Mouse (Mus musculus): Measurements from ENCODE around the gene Pde1c.

The Pde1c gene

DNA sequence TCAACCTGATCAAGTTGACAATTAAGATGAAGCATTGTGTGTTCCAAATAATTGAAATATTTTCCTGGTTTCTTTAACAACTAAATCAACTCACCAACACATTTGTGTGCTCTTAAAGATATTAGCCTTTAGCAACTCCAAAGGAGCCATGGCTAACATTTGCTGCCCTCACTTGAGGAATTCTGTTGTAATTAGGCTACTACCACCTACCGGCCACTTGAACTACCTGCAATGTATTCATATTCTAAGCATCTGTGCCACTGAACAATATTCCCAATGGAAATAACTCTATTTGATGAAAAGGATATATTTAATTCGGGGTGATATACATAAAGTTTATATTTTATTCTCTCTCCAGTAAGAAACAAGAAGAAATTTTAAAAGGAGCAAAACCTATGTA lies 121.0 kb downstream of the Pde1c start:
- peak; percentile 45 for DNase-seq (ENCODE audit: low read depth)

DNA sequence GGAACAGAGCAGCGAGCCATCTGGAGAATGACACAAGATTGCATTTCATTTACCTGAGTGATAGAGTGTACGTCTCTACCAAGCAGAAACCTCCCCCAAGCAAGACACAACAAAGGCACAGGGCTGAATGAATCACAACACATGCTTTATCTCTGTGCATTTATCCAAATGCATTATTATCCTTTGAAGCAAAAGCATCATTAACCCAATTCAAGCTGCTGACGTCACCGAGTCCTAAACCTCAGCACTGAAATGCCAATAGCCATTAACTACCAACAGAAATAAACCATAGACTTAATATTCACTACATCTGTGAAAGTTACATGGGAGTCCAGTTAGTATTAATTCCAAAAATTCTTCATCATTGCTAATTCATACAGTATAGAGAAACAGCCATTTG lies 127.4 kb downstream of the Pde1c start:
- no peak for DNase-seq (ENCODE audit: low read depth)

DNA sequence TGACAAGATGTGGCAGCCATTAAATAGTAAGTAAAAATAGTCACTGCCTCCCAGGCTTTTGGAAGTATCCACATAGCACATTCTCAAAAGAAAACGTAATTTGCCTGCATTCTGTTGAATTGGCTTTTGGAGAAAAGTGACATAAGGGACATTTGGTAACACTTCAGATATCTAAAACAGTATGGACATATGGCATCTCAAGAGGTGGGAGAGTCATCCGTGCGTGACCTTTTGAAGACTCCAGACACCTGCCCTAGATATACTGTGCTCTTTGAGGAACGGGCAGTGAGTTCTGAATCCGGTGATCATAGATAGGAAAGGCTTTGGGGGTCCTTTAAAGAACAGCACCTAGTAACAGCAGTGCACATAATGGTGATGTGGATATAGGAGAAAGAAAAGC lies 143.1 kb downstream of the Pde1c start:
- no peak for DNase-seq (ENCODE audit: low read depth)

DNA sequence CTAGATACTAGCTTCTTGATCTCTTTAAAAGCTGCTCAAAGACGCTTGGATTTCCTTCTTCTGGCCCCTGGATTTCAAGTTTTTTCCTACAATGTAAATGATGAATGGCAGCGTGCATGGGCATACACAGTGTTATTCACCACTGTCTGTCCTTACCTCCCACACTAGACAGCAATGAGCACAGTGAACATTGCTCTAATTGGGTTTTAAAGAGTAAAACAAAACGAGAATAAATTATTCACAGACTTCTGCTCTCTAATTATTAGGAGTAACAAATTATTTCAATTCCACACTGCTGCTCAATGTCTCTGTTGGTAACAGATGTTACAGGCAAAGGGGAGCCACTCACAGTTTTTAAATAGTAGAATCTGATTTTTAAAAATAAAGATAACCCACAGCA lies 146.0 kb downstream of the Pde1c start:
- no peak for DNase-seq (ENCODE audit: low read depth)

DNA sequence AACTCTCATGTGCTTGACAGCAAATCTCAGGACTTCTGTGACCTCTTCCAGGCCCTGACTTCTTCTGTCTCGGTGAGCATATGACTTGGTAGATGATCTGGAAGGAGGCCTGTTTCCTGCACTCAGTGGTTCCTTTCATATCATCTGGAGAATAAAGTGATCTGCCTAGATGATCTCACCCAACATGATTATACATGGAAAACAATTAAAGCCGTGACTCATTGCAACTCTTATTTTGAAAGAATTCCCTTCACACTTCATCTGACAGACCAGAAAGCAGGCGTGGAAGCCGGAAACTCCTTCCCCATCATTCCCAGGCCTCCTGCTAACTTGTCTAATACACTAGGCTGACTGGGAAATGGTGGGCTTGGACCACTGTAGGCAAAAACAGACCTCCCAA lies 152.7 kb downstream of the Pde1c start:
- DNase-seq (ENCODE audit: low read depth) = no peak

DNA sequence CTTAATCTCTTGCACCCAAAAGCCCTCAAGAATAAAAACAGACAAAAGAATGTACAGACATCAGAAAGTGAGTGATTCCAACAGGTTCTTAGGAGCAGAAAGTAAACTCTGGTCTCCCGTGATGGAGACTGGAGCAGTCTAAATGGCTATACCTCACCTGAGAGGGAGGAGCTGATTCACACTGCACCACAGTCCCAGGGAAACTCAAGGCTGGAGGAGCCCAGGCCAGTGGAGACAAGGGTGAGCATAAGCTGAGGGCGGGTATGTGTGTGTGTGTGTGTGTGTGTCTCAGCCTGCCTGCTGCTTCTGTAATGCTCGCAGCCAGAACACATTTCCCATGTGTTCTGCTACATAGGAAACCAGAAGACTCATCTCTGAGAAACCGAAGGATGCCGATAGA lies 179.7 kb downstream of the Pde1c start:
- no peak for DNase-seq (ENCODE audit: low read depth)

DNA sequence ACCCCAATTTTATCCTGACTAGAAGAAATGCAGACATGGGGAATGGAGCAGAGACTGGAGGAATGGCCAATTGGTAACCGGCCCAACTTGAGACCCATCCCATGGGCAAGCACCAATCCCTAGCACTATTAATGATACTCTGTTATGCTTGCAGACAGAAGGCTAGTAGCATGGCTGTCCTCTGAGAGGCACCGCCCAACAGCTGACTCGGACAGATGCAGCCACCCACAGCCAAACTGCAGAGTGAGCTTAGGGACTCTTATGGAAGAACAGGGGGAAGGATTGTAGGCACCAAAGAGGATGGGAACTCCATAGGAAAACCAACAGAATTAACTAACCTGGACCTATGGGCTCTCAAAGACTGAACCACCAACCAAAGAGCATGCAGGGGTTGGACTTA lies 192.5 kb downstream of the Pde1c start:
- DNase-seq (ENCODE audit: low read depth) = no peak

DNA sequence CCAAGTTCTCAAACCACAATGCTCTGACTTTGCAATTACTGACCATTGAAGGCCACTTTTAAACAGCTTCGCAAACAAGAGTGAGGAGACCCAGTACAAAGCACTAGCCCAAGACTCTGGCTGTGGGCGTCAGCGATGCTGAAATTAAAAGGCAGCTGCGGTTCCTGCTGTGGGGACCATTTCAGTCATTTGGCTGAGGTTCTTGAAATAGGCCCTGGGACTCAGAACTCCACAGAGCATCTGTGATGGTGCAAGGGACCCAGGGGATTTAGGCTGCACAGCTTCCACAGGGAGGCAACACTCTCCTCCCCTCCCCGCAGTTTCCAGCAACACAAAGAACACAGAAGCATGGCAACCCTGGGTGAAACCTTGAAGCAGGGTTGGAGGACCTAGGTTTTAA lies 194.7 kb downstream of the Pde1c start:
- no peak for DNase-seq (ENCODE audit: low read depth)

DNA sequence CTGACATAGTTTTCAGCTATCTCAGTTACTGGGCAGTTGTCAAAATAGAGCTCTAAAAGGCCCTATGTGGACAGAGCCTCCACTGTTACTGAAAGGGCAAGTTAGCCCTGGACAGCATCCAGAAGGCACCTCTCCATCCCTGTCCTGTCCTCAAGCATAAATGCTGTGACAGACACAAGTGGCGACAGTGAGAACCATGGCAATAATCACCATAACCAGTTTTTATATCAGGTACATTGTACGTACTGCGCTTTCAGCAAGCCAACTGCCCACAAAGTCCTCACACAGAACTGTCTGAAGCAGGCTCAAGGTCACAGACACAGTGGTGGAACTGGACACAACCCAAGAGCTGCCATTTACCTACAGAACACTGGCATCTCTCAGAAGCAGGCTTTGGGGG lies 195.2 kb downstream of the Pde1c start:
- no peak for DNase-seq (ENCODE audit: low read depth)

DNA sequence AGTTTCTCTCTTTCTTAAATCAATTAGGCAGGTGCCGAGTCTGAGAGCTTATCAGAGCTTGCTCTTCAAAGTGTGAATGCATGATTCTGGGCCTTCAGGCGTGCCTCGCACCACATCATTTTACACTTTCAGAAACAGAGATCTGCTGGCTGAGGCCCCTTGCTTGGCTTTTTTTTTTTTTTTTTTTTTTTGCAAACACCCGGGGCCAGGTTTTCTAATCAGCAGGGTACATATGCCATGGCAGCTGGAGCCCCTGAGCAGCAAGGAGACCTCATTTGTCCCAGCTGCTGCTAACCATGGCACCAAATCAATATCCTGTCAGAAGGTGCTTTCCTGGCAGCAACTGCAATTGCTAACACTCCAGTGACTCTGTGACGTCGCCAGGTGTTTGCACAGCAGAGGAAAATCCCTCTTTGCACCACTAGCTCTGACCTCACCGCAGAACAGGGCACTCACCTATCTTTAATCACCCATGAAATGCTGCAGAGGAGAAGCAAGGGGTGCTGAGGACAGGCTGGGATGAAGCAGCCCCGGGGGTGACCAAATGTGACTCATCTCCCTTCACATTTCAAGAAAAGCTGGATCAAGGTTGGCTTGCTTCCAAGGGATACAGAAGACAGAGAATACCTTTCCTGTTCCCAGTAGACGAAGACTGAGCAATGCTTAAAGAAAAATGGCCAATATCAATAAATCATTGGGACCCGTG lies 195.7 kb downstream of the Pde1c start:
- DNase-seq (ENCODE audit: low read depth) = no peak

DNA sequence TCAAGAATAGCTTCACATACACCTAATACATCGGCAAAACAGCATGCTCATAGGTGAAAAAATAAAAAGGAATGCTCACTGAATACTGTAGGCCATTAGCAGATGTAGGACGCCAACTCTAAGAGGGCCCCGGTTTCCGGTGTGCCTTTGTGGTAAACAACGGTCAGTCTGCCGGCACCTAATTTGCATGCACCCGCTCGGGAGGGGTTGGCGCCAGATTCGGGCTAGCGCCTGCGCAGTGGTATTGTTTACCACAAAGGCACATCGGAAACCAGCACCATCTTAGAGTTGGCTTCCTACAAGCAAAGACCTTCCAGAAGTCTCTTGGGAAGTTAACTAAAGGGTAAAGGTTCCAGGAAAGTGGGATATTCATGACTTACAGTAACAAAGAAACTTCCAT lies 199.4 kb downstream of the Pde1c start:
- no peak for DNase-seq (ENCODE audit: low read depth)

DNA sequence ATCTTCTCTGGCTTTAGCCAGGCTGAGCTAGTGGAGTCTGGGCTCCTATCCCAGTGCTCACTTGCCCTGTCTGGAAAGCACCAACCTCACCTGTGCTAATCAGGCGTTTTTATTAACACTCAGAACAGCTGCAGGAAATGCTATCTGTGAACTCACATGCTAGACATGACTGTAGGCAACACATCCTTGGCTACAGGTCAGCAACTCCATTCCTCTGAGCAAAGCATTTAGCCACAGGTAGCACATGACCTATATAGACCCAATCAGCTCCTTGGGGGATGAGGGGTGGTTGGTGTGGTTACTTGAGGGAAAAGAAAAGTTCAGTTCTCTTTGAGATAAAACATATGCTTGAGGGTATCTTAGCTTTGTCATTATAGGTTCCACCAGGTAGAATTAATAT lies 200.8 kb downstream of the Pde1c start:
- DNase-seq (ENCODE audit: low read depth) = no peak

DNA sequence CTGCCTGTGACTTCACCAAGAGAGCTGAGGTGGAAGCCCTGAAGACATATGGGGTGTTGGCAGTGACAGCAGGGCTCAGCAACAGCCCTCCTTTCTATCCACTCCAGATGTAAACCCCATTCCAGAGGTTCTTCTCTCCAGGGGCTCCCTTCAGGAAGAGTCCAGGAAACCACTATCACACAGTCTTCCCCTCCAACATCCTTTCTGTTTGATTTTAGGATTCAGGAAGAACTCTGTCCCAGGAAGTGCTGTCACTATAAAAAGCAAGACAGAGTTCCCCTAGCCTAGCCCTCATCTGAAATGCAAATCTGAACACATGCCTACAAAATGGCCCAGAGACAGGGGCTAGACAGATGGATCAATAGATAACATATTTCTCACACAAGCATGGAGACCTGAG lies 201.6 kb downstream of the Pde1c start:
- DNase-seq (ENCODE audit: low read depth) = no peak

DNA sequence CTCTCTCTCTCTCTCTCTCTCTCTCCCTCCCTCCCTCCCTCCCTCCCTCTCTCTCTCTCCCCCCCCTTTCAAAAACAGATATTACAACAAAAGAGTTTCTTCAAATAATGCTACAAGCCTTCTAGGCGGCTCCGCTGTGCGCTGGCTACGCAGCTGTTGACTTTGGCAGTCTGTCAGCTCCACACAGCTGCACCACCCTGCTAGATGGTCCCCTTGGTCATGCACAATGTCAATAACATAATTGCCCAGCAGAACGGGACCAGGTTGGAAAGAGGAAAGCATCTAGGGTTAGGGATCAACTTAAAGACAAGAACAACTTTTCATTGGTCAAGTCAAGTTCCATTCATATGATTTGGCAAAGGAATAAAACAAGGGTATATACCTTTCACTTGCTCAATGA lies 206.3 kb downstream of the Pde1c start:
- DNase-seq (ENCODE audit: low read depth) = no peak

DNA sequence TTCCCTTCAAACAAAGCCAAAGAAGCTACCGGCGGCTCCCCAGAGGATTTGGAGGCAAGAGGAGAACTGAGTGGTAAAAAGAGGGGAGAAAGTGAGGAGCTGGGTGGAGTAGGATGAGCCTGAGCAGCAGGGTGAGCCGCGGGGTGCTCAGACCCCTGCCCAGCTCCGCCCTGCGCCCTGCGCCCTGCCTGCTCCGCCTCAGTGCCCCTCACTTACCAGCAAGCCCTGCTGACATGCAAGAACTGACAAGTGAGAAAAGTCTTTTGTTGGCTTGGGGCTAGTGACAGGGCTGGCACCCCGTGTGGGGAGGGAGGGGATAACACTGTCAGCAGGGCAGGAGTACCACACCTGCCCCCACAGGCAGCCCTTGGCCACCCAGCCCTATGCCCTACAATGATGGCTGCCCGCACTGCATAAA lies 206.8 kb downstream of the Pde1c start:
- no peak for DNase-seq (ENCODE audit: low read depth)

DNA sequence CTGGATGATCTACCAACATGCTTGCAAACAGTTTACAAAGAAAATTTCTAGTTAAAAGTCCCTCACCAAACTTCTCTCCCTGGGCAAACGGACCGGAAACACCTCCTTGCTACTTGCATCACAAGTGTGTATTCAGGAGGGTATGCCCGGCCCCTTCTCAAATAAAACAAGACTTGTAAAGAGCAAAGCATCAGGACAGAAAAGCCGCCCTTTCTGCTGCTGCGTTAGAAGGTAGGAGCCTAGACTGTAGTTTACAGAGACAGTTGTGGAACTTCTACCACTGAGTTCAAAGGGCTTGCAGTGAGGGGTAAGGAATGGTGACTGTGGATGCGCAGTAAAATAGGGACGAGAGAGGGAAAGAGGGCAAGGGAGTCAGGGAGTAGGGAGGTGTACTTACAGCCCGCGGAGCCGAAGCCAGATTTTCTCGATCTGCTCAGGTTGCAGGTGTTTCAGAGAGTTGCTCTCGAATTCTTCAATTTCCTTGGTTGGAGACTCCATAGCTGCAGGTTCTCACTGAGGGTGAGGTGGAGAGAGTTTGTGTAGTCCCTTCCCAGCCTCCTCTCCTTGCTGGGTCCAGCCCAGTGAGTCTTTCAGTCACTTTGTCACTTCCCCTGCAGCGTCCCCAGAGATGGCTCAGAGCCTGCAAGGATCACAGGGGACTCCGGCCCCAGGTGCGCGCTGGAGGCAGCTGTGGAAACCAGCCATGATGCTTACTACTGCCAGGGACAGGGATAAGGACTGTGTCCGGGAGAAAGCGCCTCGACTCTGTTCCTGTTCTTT lies 207.4 kb downstream of the Pde1c start:
- no peak for DNase-seq (ENCODE audit: low read depth)

DNA sequence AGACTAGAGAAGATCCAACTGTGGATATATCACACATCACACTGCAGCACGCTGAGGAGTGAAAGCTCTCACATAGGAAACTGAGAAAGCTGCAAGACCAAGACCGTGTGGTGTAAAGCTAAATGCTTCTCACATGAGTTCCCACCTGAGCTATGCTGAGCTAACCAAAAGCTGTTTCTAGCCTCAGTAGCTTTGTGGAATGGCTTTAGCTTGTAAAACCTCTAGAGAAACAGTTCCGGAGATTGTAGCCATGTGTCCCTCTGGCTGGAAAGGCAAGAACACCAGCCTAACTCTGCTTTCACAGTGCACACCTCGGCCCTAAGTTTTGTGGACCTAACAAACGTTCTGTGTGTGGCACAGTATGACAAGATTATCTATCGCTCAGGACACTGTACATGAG lies 208.8 kb downstream of the Pde1c start:
- DNase-seq (ENCODE audit: low read depth) = no peak

DNA sequence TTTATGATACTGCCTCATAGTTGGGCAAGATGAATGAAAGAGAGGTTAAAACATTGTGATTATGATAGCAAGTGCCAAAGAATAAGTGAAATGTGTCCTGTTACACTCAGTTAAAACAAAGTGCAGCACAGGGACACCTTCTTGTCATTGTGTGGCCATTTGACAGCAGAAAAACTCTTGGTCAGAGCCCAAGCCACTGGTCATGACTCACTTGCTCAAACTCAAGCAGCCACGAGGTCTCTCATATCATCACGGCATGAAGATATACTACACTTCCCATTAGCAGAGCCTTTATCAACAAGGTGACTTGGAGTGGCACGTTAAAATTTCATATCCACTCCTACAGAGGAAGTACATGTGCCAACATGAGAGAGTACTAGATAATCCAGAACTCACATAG lies 209.8 kb downstream of the Pde1c start:
- DNase-seq (ENCODE audit: low read depth) = no peak

DNA sequence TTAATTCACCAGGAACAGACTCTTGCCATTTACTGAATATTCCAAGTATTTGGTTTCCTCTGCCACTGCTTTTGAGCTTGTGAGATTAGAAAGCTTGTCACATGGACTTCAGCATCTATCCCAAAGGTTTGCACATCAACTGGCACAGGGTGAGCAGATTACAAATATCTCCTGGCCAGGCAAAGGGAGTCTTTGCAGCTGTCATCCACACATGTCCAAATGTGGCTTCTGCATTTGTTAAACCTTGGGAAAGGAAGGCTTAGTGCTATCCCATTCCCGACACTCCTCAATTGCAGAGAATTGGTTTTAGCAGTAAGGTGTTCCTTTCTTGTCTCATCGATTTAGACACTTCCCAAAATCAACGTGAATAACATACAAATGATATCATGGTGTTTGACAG lies 221.7 kb downstream of the Pde1c start:
- no peak for DNase-seq (ENCODE audit: low read depth)

DNA sequence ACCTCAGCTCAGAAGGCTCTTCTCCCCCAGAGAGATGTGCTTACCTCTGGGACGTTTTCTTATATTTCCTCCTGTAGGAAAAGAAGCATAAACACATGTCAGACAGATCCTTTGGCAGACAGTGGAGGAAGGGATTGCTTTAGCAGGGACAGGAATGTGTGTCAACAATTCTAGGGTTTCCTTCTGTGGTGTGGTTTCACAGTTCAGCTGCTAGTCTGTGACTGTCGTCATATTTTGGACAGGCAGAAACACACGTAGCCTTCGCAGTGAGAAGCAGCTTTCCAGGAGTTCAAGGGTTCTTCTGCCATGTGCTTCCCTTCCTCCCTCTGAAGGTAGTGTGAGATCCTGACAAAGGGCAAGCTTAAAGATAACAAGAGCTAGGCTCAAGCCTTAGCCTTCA lies 223.8 kb downstream of the Pde1c start:
- no peak for DNase-seq (ENCODE audit: low read depth)

DNA sequence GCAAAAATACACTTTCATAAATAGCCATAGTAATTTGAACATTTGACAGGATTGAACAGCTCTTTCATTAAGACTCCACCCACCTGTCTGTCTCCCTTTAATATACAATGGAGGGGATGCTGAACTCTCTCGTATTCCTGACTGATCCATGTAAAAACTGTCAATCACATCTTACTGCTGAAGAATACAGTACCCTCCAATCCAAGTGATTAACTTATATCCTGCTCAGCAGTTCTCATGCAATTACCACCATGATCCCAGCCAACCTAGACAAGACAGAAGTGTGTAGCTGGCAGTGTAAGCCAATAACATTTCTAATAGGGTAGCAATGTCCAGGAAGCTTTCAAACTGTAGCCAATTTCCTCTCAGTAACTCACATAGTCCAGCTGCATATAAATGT lies 226.9 kb downstream of the Pde1c start:
- DNase-seq (ENCODE audit: low read depth) = no peak

DNA sequence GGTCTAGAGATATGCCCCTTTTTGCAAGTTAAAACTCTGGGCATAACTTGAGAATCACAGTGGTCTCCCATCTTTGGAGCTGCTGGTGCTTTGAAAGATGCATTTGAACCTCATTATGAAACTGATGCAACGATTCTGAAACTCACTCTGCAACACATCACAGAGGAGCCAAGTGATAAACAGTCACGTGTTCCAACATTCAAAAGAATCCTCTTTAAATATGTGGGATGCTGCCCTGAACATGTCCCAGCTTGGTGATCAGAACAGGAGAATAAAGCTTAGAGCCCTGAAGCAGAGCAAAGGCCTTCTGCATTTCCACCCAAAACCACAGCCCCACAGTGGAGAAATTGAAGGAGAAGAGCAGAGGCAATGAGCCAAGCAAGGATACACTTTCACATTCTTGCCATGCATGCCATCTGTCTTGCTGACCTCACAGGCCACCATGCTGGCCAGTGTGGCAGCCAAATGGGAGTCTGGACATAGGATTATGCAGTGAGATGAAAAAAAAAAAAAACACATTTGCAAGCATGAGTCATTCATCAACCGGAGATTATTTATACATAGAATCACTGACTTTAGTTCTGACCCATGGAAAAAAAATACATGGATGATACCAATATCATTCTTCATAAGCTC lies 233.0 kb downstream of the Pde1c start:
- no peak for DNase-seq (ENCODE audit: low read depth)

DNA sequence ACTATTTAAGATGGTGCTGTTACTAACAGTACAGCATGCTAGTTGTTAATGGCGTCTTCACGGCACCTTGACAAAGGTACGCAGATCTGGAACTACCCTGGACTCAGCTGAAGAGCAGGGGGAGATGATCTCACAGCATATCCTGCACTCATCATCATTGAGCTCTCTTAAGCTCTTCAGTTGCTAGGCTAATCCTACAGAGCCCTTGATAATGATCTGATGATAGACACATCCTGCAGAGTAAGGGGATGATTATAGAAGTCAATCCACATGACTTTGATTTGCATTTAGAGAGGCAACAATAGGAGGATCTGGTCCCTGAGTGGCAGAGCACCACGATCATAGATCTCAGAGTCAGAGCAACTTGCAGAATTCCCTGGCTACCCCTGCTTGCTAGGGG lies 236.8 kb downstream of the Pde1c start:
- DNase-seq (ENCODE audit: low read depth) = no peak

DNA sequence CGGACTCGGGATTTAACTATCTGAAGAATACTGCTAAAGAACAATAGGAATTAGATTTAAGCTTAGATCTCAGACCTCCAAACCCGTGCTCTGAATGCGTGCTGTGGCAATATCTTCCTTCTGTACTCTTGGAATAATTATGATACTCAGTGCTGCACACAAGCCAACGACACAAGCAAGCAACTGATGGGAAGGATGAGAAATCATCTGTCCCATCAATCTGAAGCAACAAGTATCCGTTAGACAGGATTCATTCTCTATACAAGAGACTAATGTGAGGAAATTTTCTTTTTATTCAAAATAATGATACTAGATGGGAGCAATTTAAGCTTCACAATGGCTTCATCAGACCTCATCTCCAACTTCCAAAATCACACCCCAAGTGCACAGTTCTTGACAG lies 237.5 kb downstream of the Pde1c start:
- no peak for DNase-seq (ENCODE audit: low read depth)

Data from 416B (cell line).